Mouse (Mus musculus) embryo, embryonic 9.5 days (tissue): ENCODE results near the gene Maml2.

Experiments
- DNase-seq: peaks from one replicate; pipeline ENCODE4 v3.0.0-alpha.2; 2017; ENCODE audit errors: extremely low spot score

Gene Maml2

GRCm38 (mm10) chr9:13446703-13447285, 149.0 kb downstream of the Maml2 start, which contains the start of gene Gm17571:
Gene Gm17571, minus strand, starts transcription at chr9:13446753.
- DNase-seq, result no peak

- no peak for DNase-seq
Observed at GRCm38 (mm10) chr9:13448716-13449115, 151.0 kb downstream of the Maml2 start.

- no peak for DNase-seq
Observed at GRCm38 (mm10) chr9:13454651-13455123, 156.9 kb downstream of the Maml2 start.

- DNase-seq, result no peak
Observed at GRCm38 (mm10) chr9:13455231-13455630, 157.5 kb downstream of the Maml2 start.

- DNase-seq, result no peak
Observed at GRCm38 (mm10) chr9:13457774-13458173, 160.0 kb downstream of the Maml2 start.

- no peak for DNase-seq
Observed at GRCm38 (mm10) chr9:13459371-13459770, 161.6 kb downstream of the Maml2 start.

GRCm38 (mm10) chr9:13460012-13460411, 162.3 kb downstream of the Maml2 start:
- DNase-seq, result no peak

- DNase-seq, result no peak
Observed at GRCm38 (mm10) chr9:13460926-13461325, 163.2 kb downstream of the Maml2 start.

GRCm38 (mm10) chr9:13465358-13466020, 167.7 kb downstream of the Maml2 start:
- no peak for DNase-seq

GRCm38 (mm10) chr9:13466351-13466750, 168.6 kb downstream of the Maml2 start:
- no peak for DNase-seq

- no peak for DNase-seq
Observed at GRCm38 (mm10) chr9:13466816-13467215, 169.1 kb downstream of the Maml2 start.

- no peak for DNase-seq
Observed at GRCm38 (mm10) chr9:13467745-13468144, 170.0 kb downstream of the Maml2 start.

- DNase-seq, result no peak
Observed at GRCm38 (mm10) chr9:13468778-13469177, 171.0 kb downstream of the Maml2 start.

GRCm38 (mm10) chr9:13470013-13470412, 172.3 kb downstream of the Maml2 start:
- DNase-seq, result no peak

- DNase-seq, result no peak
Observed at GRCm38 (mm10) chr9:13474951-13475350, 177.2 kb downstream of the Maml2 start.

- no peak for DNase-seq
Observed at GRCm38 (mm10) chr9:13479275-13479674, 181.5 kb downstream of the Maml2 start.

GRCm38 (mm10) chr9:13483199-13484068, 185.7 kb downstream of the Maml2 start:
- DNase-seq, result no peak

- DNase-seq, result no peak
Observed at GRCm38 (mm10) chr9:13484267-13485240, 186.8 kb downstream of the Maml2 start.

- DNase-seq, result no peak
Observed at GRCm38 (mm10) chr9:13485914-13486313, 188.2 kb downstream of the Maml2 start.

- no peak for DNase-seq
Observed at GRCm38 (mm10) chr9:13491107-13491506, 193.3 kb downstream of the Maml2 start.
